Mouse (Mus musculus): ENCODE measurements around the gene Tubb1.

- TF ChIP-seq CTCF (IDR thresholded peaks at IDR 0.05; ENCODE audit: extremely low read depth, insufficient read length, insufficient replicate concordance, low read depth, low read length) (no peak), POLR2A (IDR thresholded peaks at IDR 0.05; ENCODE audit: low read depth, low read length) (no peak)
Observed at GRCm38 (mm10) chr2:174439450-174439838, 11.1 kb upstream of the Tubb1 start.

Measured in small intestine, adult 2 months (tissue).